In genomic region chr6:100449087-100449486, GRCm38 (mm10) we compare ENCODE assay signal across 32 mouse cellular contexts.
DNase-seq lines count a peak whose midpoint lies in the region; ATAC-seq and TF ChIP-seq lines count a peak whose summit lies in the region.
"Had no signal": no experiment of that assay in that cellular context is flagged by ENCODE, and none has a peak within 500 bp of the region (broad histone marks: within the 10 kb centered on the region; RNA-seq: fewer than 3 reads in every experiment).

No protein-coding gene starts in this region.

- H3K4me3 ChIP-seq in heart, adult 2 months = no peak overlapping the region
- H3K4me3 ChIP-seq in liver, embryonic 14.5 days (ENCODE audit: insufficient read depth in 1 of 2, low read depth in 2 of 2, low read length in 2 of 2) = no peak overlapping the region
- H3K4me3 ChIP-seq in midbrain, postnatal 0 days (ENCODE audit: low read depth, low read length) = no peak overlapping the region
- H3K4me3 ChIP-seq in midbrain, embryonic 14.5 days (replicated peaks; ENCODE audit: low read depth, low read length) = no peak overlapping the region
- H3K4me3 ChIP-seq: erythroblast, embryonic 14.5 days; gastrocnemius, adult 2 months; heart, embryonic 12.5 days; hindbrain, embryonic 15.5 days; midbrain, embryonic 12.5 days; neural tube, embryonic 15.5 days had no signal

- H3K9me3 ChIP-seq in liver, embryonic 14.5 days (ENCODE audit: control insufficient read depth, low read length) = peaks cover 5% of the 10 kb centered on the region; the same call in 1 of the 2 replicates
- no peaks in the 10 kb centered on the region for H3K9me3 ChIP-seq in midbrain, postnatal 0 days (ENCODE audit: low read length)
- H3K9me3 ChIP-seq in midbrain, embryonic 14.5 days (ENCODE audit: control insufficient read depth, low read length) = no peaks in the 10 kb centered on the region
- H3K9me3 ChIP-seq: hindbrain, embryonic 15.5 days; neural tube, embryonic 15.5 days had no signal

- no peak overlapping the region for H3K27ac ChIP-seq in heart, adult 2 months
- H3K27ac ChIP-seq in liver, embryonic 14.5 days = no peak overlapping the region
- no peak overlapping the region for H3K27ac ChIP-seq in midbrain, postnatal 0 days (ENCODE audit: low read depth, low read length)
- H3K27ac ChIP-seq in midbrain, embryonic 14.5 days (replicated peaks; ENCODE audit: low read depth, low read length) = no peak overlapping the region
- H3K27ac ChIP-seq: gastrocnemius, adult 2 months; hindbrain, embryonic 15.5 days; midbrain, embryonic 12.5 days; neural tube, embryonic 15.5 days had no signal

- H3K36me3 ChIP-seq in heart, adult 2 months (ENCODE audit: control insufficient read depth, insufficient read depth, low read length) = no peaks in the 10 kb centered on the region
- no peaks in the 10 kb centered on the region for H3K36me3 ChIP-seq in liver, embryonic 14.5 days (replicated peaks; ENCODE audit: control insufficient read depth, insufficient read depth, low read depth)
- H3K36me3 ChIP-seq in midbrain, postnatal 0 days (ENCODE audit: insufficient read depth, low read length) = no peaks in the 10 kb centered on the region; the same call in 1 of the 2 replicates
- H3K36me3 ChIP-seq in midbrain, embryonic 14.5 days (ENCODE audit: control insufficient read depth, insufficient read depth, low read length) = no peaks in the 10 kb centered on the region
- H3K36me3 ChIP-seq: heart, embryonic 12.5 days; hindbrain, embryonic 15.5 days; midbrain, embryonic 12.5 days; neural tube, embryonic 15.5 days had no signal

- H3K79me2 ChIP-seq in heart, adult 2 months (replicated peaks; ENCODE audit: control insufficient read depth, insufficient read depth, low read length) = no peaks in the 10 kb centered on the region

- H3K27me3 ChIP-seq in heart, adult 2 months (ENCODE audit: control insufficient read depth, insufficient read depth, low read length) = no peaks in the 10 kb centered on the region
- no peaks in the 10 kb centered on the region for H3K27me3 ChIP-seq in liver, embryonic 14.5 days (ENCODE audit: control insufficient read depth, insufficient read depth, low read length)
- no peaks in the 10 kb centered on the region for H3K27me3 ChIP-seq in midbrain, postnatal 0 days (ENCODE audit: insufficient read depth, low read length)
- no peaks in the 10 kb centered on the region for H3K27me3 ChIP-seq in midbrain, embryonic 14.5 days (ENCODE audit: control insufficient read depth, insufficient read depth, low read length)
- H3K27me3 ChIP-seq: CH12.LX; heart, embryonic 12.5 days; hindbrain, embryonic 15.5 days; neural tube, embryonic 15.5 days had no signal

- 95% methylated on average over 4 of the region's 4 CpGs for WGBS in heart, adult 2 months
- 70% methylated on average over 4 of the region's 4 CpGs for WGBS in liver, embryonic 14.5 days (ENCODE audit: insufficient replicate concordance)
- 97% methylated on average over 4 of the region's 4 CpGs for WGBS in midbrain, postnatal 0 days
- 97% methylated on average over 4 of the region's 4 CpGs for WGBS in midbrain, embryonic 14.5 days

- no peak for TF ChIP-seq POLR2A in heart, adult 2 months (IDR thresholded peaks at IDR 0.05; ENCODE audit: insufficient read depth, low read depth, low read length)

- DNase-seq in heart, adult 2 months = no peak
- DNase-seq in heart, postnatal 4 days = no peak
- no peak for DNase-seq in liver, embryonic 14.5 days (ENCODE audit: low read depth in 3 of 3, low spot score in 3 of 3)
- DNase-seq in liver = no peak
- DNase-seq in midbrain, postnatal 0 days (ENCODE audit: low spot score) = no peak
- DNase-seq in midbrain, embryonic 14.5 days = no peak
- DNase-seq in urinary bladder, adult 18-20 months (ENCODE audit: low spot score in 2 of 2) = no peak
- no peak for DNase-seq in spleen, postnatal 36 days (ENCODE audit: low spot score in 2 of 2)
- DNase-seq: adrenal gland, adult 2 months; adrenal gland, postnatal 36 days; cerebellum, adult 2 months; cerebellum, postnatal 14 days; gastrocnemius, adult 2 months; gastrocnemius, postnatal 36 days; heart, adult 18-20 months; kidney, adult 8-10 months; kidney, postnatal 14 days; layer of hippocampus, postnatal 36 days; lung, adult 18-20 months; lung, postnatal 14 days; retina, postnatal 1 day; right cerebral cortex, postnatal 14 days; thymus, adult 18-20 months; thymus, postnatal 25 days had no signal

- no peak overlapping the region for H3K9ac ChIP-seq in heart, adult 2 months (ENCODE audit: low read depth, low read length)
- H3K9ac ChIP-seq in liver, embryonic 14.5 days (replicated peaks) = no peak overlapping the region
- no peak overlapping the region for H3K9ac ChIP-seq in midbrain, postnatal 0 days (replicated peaks; ENCODE audit: low read length, poor library complexity, severe bottlenecking)
- H3K9ac ChIP-seq in midbrain, embryonic 14.5 days (replicated peaks; ENCODE audit: low read length) = no peak overlapping the region
- H3K9ac ChIP-seq: heart, embryonic 12.5 days; hindbrain, embryonic 15.5 days; midbrain, embryonic 12.5 days; neural tube, embryonic 15.5 days had no signal

- H3K4me1 ChIP-seq in heart, adult 2 months (ENCODE audit: control insufficient read depth, insufficient read depth, low read length) = no peaks in the 10 kb centered on the region
- H3K4me1 ChIP-seq in liver, embryonic 14.5 days (replicated peaks; ENCODE audit: control insufficient read depth in 2 of 2, insufficient read depth in 2 of 2, low read length in 1 of 2) = 0 out of 4 replicates have a peak, but pooled peaks cover 0 to 2% of the 10 kb centered on the region in 2 experiments
- no peaks in the 10 kb centered on the region for H3K4me1 ChIP-seq in midbrain, postnatal 0 days (ENCODE audit: insufficient read depth, low read length)
- no peaks in the 10 kb centered on the region; the same call in 1 of the 2 replicates for H3K4me1 ChIP-seq in midbrain, embryonic 14.5 days (ENCODE audit: control insufficient read depth, insufficient read depth, low read length)

- ATAC-seq in liver, embryonic 14.5 days (ENCODE audit: insufficient read depth) = no peak
- no peak for ATAC-seq in midbrain, postnatal 0 days (ENCODE audit: low FRiP score)
- no peak for ATAC-seq in midbrain, embryonic 14.5 days (ENCODE audit: low FRiP score, low TSS enrichment)
- ATAC-seq: activated CD4-positive, CD25-positive, alpha-beta regulatory T cell, adult 4 months; forebrain, embryonic 16.5 days had no signal

- peak; percentile 19; the same call in 1 of the 2 replicates for TF ChIP-seq CTCF in heart, adult 2 months (IDR thresholded peaks at IDR 0.05)
- TF ChIP-seq CTCF in liver, embryonic 14.5 days (IDR thresholded peaks at IDR 0.05; ENCODE audit: low read depth) = peak; percentile 29; the same call in 1 of the 2 replicates
- peak; percentile 50 for TF ChIP-seq CTCF in midbrain, postnatal 0 days (IDR thresholded peaks at IDR 0.05)

- intact Hi-C loops in heart, adult 2 months (cut with DNase I) = no loop called here

- TF ChIP-seq EP300 in heart, adult 2 months (IDR thresholded peaks at IDR 0.05; ENCODE audit: insufficient read depth, low read depth, low read length) = no peak
- TF ChIP-seq EP300 in liver, embryonic 14.5 days (IDR thresholded peaks at IDR 0.05; ENCODE audit: low read depth) = no peak

- H3K4me2 ChIP-seq in liver, embryonic 14.5 days (ENCODE audit: low read depth) = no peak overlapping the region
- H3K4me2 ChIP-seq in midbrain, postnatal 0 days (ENCODE audit: low read depth, low read length, poor library complexity, severe bottlenecking) = no peak overlapping the region
- no peak overlapping the region for H3K4me2 ChIP-seq in midbrain, embryonic 14.5 days (ENCODE audit: low read length)
- H3K4me2 ChIP-seq: heart, embryonic 12.5 days; hindbrain, embryonic 15.5 days; midbrain, embryonic 12.5 days; neural tube, embryonic 15.5 days had no signal
